Mouse (Mus musculus): ENCODE measurements at regions not wholly inside any gene's neighbourhood (a gene's known extent, or its start where the extent isn't known, plus 50 kb on each side); places are given as distances from the start of the nearest gene placed in this dataset.

- DNase-seq, result no peak
Measured at GRCm38 (mm10) chr13:43724161-43724560, 60.4 kb upstream of the Cd83 start.

- peak; percentile 78 for DNase-seq
Measured at GRCm38 (mm10) chr13:43725698-43726097, 58.9 kb upstream of the Cd83 start.

- DNase-seq, result peak; percentile 69
Measured at GRCm38 (mm10) chr13:43726895-43727341, 57.7 kb upstream of the Cd83 start.

GRCm38 (mm10) chr13:43729617-43730016 is 55.0 kb upstream of the Cd83 start:
- no peak for DNase-seq

GRCm38 (mm10) chr13:43733061-43733460 is 51.5 kb upstream of the Cd83 start:
- DNase-seq, result no peak

GRCm38 (mm10) chr13:43734641-43735040 is 49.9 kb upstream of the Cd83 start:
- peak; percentile 62 for DNase-seq
